Mouse (Mus musculus): Measurements from ENCODE around the gene Preb.

GRCm38 (mm10) chr5:30943004-30943403 lies 17.2 kb downstream of the Preb start:
- TF ChIP-seq POLR2A (IDR thresholded peaks at IDR 0.05; ENCODE audit: low read depth, low read length) (no peak), POLR2AphosphoS2 (IDR thresholded peaks at IDR 0.05; ENCODE audit: low read depth, low read length) (no peak), RAD21 (IDR thresholded peaks at IDR 0.05; ENCODE audit: low read depth, low read length) (peak; percentile 54), EP300 (IDR thresholded peaks at IDR 0.05; ENCODE audit: low read length) (no peak), ZKSCAN1 (IDR thresholded peaks at IDR 0.05; ENCODE audit: borderline replicate concordance, low read depth, low read length) (no peak), ZC3H11A (IDR thresholded peaks at IDR 0.05; ENCODE audit: low read depth, low read length) (no peak), USF1 (IDR thresholded peaks at IDR 0.05; ENCODE audit: low read depth, low read length) (no peak), CTCF (conservative IDR thresholded peaks at IDR 0.05 in 1 of 2, IDR thresholded peaks at IDR 0.05 in 1 of 2; ENCODE audit: low read depth in 2 of 2, low read length in 2 of 2) (peak; percentile 22 to 69; a peak in 3 of 4 replicates), USF2 (conservative IDR thresholded peaks at IDR 0.05; ENCODE audit: low read depth, low read length) (no peak), TBP (conservative IDR thresholded peaks at IDR 0.05; ENCODE audit: low read depth, low read length) (no peak), KAT2A (IDR thresholded peaks at IDR 0.05; ENCODE audit: insufficient replicate concordance, low read length) (no peak)

All from CH12.LX (cell line).